Mouse (Mus musculus) lung, postnatal 10 days (tissue): ENCODE data around the gene Hils1.
"Not testable (repeated sequence)": the region's sequence is repeated elsewhere in the genome, so short reads cannot be mapped to it uniquely, and the experiment has no call there.

Experiments used
- DNase-seq: peaks from one replicate; pipeline ENCODE4 v3.0.0; 2021

Hils1 gene

DNA sequence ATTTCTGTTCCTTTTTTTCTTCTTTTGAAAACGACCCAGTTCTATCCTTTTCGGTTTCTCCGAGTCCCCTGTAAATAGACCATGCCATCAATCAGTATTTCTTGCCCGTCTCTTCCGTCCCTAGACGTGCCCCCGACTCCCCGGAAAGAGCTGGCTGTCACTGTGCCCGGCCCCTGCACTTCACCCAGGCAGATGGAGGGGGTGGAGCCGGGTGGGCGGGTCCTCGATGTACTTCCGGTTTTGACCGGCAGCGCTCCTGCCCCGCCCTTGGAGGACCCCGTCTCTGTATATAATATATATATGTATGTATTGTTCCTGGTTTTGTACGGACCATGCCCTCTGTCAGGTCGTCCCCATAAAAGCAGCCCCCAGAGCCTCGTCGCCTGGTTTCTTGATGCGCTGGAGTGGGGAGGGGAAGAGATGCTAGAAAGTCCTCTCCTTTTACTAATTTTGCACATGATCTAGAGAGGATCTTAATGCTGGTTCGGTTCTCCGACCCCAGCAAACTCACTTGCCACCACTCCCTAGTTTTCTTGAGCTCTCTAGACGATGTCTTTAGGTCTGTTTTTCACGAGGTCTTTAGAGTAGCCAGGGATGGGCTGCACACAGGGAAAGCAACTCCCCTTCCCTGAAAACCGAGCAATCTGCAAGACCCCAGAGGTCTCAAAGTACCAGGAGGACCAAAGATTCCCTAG, 39.3 kb downstream of the Hils1 start:
- peak; percentile 91 for DNase-seq

DNA sequence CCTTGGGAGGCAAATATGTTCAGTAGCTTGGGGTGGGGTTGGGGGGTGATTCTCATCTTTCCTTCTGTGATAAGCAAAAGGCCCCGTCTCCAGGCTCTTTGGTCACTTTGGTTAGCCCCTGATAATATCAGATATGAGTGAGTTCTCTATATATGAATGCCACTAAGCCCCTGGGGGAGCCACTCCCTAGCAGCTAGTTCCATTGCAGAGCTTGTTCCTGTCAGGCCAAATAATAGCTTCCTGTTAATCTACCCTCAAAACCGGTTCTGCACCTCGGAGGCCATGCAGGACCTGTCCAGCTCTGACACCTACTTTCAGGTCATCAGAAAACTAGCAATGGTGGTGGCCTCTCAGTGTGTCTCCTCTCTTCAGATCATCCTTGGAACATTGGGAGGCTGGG, 40.0 kb downstream of the Hils1 start:
- no peak for DNase-seq

DNA sequence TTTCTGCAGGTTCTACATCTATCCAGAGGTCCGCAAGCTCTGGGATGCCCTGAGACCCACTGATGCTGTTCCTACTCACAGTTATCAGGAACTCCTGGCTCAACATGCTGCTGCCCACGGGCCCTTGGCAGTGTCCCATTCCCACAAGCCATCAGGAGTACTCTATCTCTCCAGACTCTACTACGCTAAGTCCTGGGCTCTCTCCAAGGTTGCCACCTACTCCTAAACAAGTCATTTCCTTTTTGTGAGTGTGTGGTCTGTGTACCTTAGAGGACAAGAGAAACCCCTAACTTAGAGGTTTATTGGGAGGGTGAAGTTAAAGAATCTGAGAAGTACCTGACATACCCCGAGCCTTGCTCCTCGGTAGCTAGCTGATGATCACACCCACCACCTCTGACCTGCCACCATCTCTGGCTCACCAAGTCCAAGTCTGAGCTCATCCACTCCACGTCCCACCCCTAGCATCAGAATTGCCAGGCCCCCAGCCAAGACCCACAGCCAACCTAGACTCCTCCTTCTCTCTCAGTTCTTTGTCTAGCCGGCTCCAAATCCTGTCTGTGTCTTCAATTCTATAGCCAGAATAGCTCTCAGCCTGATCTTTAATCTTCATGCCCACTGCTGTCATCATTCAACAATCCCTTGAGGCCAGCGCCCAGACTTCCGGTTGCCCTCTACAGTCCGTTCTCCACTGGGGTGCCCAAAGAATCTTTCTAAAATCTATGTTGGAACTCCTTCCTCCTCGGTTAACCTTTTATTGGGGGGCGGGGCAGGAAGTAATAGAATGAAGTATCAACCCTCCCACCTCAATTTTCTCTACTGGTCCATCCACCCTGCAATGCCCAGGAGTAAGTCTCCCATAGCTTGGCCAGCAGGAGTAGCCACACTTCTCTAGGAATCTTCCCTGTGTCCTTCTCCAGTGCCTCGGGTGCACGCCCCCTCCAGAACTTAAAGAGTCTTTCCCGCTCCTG, 41.6 kb downstream of the Hils1 start:
- peak; percentile 84 for DNase-seq

DNA sequence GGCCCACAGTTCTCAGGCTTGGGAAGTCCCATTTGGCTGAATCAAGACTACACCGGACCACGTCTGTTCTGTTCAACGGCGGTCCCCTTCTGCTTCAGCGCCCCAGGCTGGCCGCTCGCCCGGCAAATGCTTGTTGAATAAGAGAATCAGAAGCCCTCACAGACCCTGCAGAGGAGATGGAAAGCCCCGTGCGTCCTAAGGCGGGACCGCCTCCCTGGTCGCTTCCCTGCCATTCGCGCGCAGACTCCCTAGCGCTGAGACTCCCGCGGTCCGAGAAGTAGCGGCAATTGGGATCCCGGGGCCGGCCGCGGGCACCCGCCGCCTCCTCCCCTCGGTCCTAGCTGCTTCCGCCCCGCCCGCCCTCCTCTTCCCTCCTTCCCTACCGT, 42.2 kb downstream of the Hils1 start, which contains the start of gene Samd14:
Gene Samd14 (plus strand): TSS at position 251 of the 386 bp plus-strand sequence.
- DNase-seq: peak; percentile 87

DNA sequence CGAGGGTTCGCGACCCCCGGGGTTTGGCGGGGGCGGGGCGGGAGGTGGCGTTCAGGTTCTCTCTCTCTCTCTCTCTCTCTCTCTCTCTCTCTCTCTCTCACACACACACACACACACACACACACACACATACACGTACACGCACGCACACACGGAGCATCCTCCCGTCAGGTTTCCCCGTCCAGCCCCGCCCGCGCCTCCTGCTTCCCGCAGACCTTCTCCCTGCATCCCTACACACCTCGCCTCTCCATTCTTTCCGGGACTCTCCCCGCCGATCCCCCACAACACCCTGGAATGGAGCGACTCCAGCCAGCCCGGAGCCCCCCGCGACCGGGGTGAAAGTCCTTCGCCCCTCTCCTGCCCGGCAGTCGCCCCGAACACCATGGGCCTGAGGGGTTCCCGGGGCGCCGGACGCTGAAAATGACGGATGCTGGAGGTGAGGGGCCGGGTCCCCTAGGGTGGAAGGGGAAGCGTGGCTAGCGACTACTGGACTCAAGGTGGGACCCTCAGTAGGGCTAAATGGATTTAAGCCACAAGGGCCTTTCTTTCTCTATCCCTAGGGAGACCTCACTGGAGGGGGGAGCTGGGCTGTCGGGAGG, 42.8 kb downstream of the Hils1 start:
- DNase-seq: peak; percentile 45

DNA sequence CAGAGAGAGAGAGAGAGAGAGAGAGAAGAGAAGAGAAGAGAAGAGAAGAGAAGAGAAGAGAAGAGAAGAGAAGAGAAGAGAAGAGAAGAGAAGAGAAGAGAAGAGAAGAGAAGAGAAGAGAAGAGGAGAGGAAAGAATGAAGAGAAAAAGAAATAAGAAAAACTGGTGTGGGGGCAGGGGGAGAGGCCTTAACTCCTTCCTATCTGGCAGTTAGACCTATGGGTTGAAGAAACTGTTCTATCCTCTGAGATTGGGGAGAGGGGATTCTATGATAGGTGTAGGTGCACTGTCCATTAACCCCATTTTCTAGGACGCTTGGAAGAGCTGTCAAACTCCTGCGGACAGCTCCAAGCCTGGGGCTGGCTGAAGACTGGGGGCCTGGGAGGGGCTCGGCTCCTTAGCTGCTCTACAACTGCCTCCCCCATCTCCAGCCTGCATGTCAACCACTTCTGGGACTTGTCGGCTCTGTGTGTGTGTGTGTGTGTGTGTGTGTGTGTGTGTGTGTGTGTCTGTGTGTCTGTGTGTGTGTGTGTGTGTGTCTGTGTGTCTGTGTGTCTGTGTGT, 43.5 kb downstream of the Hils1 start:
- DNase-seq: not testable (repeated sequence)

DNA sequence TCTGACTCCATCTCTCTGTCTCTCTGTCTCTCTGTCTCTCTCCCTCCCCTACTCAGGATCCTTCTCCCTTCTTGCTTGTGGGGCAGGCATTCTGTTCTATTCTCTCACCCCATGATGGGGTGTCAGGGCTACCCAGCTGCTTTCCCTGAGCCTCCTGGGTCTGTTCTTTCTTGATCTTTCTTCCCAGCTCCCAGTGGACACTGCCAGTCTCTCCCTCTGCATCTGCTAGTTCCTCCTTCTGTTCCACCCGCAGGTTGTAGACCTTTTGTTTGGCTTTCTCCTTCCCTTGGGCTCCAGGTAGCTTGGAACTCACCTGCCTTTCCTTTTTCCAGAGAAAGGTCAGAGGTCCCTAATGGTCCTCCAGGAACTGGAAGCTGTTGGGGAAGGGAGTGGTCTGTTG, 44.0 kb downstream of the Hils1 start:
- no peak for DNase-seq

DNA sequence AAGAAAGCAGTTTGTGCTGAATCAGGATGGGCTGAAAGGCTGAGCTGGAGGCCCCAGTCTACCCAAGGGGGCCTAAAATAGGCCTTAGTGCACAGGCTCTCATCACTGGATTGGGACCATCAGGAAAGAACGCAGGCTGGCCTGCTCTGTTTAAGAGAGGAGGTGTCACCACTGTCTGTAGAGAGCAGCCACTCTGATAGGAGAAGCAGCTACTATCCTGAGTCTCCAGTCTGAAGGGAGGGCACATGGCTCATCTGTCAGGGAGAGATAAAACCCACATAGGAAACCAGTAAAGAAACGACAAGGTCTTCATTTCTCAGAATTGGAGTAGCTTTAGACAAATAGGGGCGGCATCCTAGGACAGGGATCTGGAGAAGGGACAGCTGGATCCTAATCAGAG, 44.7 kb downstream of the Hils1 start:
- DNase-seq: no peak

DNA sequence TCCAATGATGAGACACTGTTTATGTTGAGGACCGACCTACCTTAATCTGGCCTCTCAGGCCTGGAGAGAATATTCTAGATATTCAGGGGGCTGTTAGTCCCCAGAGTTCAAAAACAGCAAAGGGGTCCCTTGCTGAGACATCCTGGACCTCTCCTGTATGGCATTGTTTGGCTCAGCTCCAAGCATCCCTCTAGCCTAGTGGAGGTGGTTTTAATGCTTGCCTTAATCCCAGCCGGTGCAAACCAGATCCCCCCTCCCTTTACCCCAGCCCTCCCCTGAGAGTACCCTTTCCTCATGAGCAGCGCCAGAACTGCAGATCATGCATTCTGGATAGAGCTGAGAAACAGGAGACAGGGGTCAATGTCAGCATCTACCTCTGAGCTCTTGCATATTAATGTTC, 45.1 kb downstream of the Hils1 start:
- DNase-seq: no peak

DNA sequence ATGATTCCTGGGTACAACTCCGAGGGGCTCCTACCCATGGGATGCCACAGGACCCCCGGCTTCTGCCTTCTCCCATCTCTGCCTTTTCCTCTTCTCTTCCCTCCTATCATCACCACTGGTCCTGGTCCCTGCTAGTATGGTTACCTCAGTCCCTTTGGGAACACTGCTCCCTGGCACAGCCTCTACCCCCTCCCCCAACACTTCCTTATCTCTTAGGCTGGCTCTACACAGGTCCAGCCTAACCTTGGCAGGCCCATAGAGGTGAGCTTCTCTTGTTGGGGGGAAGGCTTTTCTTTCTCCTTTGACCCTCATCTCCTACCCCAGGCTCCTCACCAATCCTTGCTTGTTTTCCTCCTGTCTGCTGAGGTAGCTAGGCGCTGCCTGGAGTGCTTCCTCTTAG, 48.1 kb downstream of the Hils1 start:
- DNase-seq: no peak
